Mouse (Mus musculus): ENCODE data around the gene Sqstm1. TPM values are rescaled to one million over a fixed set of nuclear protein-coding genes. Genes with fewer than 3 reads are reported as not detected.

Sqstm1 gene
- polyA plus RNA-seq, 1 experiment from 2014 or later, result 192 TPM

DNA sequence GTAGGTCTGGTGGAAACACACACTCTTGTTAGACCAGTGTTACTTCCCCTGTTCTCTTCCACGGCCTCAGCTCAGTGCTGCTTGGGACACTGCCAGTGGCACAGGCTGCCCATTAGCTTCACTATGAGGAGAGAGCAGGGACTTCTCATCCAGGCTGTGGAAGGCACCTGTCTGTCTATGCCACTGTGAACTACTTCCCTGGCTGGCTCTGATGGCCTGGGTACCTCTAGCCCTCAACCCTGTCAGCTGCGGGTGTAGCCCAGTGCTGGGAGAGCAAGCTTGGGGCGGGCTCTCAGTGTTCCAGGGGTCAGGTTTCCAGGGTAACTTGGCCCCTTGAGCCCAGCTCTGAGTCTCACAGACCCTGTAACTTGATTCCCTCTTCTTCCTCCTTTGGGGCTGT, 18.1 kb upstream of the Sqstm1 start:
- H3K9me3 ChIP-seq, result no peaks in the 10 kb centered on the region
- peaks cover 6% of the 10 kb centered on the region; the same call in 1 of the 2 replicates for H3K27me3 ChIP-seq
- H3K9ac ChIP-seq, result peak overlapping the region; percentile 0; the same call in 1 of the 2 replicates
- H3K4me3 ChIP-seq, result no peak overlapping the region
- peak overlapping the region; percentile 12; the same call in 1 of the 2 replicates for H3K27ac ChIP-seq
- H3K4me2 ChIP-seq (replicated peaks), result no peak overlapping the region
- no peak for ATAC-seq (ENCODE audit: insufficient number of reproducible peaks, insufficient read depth, low FRiP score, low TSS enrichment)
- WGBS, result 15% methylated on average over 3 of the region's 3 CpGs
- H3K4me1 ChIP-seq, result peaks cover 36% of the 10 kb centered on the region
- H3K36me3 ChIP-seq, result peaks cover 20% of the 10 kb centered on the region

GRCm38 (mm10) chr11:50227736-50228135, 17.1 kb upstream of the Sqstm1 start:
- no peak overlapping the region for H3K4me2 ChIP-seq (replicated peaks)
- H3K9ac ChIP-seq, result no peak overlapping the region
- peaks cover 37% of the 10 kb centered on the region for H3K4me1 ChIP-seq
- H3K36me3 ChIP-seq, result peaks cover 9% of the 10 kb centered on the region
- no peaks in the 10 kb centered on the region for H3K9me3 ChIP-seq
- H3K27me3 ChIP-seq, result peaks cover 6% of the 10 kb centered on the region; the same call in 1 of the 2 replicates
- H3K27ac ChIP-seq, result no peak overlapping the region
- 91% methylated on average over 4 of the region's 4 CpGs for WGBS
- no peak for ATAC-seq (ENCODE audit: insufficient number of reproducible peaks, insufficient read depth, low FRiP score, low TSS enrichment)
- H3K4me3 ChIP-seq, result no peak overlapping the region

GRCm38 (mm10) chr11:50227226-50227625, 16.6 kb upstream of the Sqstm1 start:
- Histone ChIP-seq H3K4me2 (replicated peaks) (peak overlapping the region; percentile 91; the same call in 1 of the 2 replicates), H3K9me3 (no peaks in the 10 kb centered on the region), H3K4me3 (no peak overlapping the region), H3K36me3 (peaks cover 4% of the 10 kb centered on the region), H3K27me3 (peaks cover 6% of the 10 kb centered on the region; the same call in 1 of the 2 replicates), H3K9ac (no peak overlapping the region), H3K4me1 (peaks cover 37% of the 10 kb centered on the region), H3K27ac (no peak overlapping the region)
- WGBS, result 72% methylated on average over 3 of the region's 3 CpGs
- ATAC-seq (ENCODE audit: insufficient number of reproducible peaks, insufficient read depth, low FRiP score, low TSS enrichment), result no peak

GRCm38 (mm10) chr11:50226406-50226805, 15.8 kb upstream of the Sqstm1 start:
- H3K4me1 ChIP-seq, result peaks cover 37% of the 10 kb centered on the region
- H3K4me3 ChIP-seq, result peak overlapping the region; percentile 94
- H3K27me3 ChIP-seq, result peaks cover 6% of the 10 kb centered on the region; the same call in 1 of the 2 replicates
- WGBS, result 43% methylated on average over 2 of the region's 2 CpGs
- H3K27ac ChIP-seq, result peak overlapping the region; percentile 30; the same call in 1 of the 2 replicates
- H3K4me2 ChIP-seq (replicated peaks), result peak overlapping the region; percentile 91
- no peaks in the 10 kb centered on the region for H3K36me3 ChIP-seq
- no peak for ATAC-seq (ENCODE audit: insufficient number of reproducible peaks, insufficient read depth, low FRiP score, low TSS enrichment)
- no peaks in the 10 kb centered on the region for H3K9me3 ChIP-seq
- H3K9ac ChIP-seq, result peak overlapping the region; percentile 97

GRCm38 (mm10) chr11:50225611-50226378, 15.2 kb upstream of the Sqstm1 start:
- ATAC-seq (ENCODE audit: insufficient number of reproducible peaks, insufficient read depth, low FRiP score, low TSS enrichment), result 0 out of 2 replicates have a peak, but pooled peaks have one; percentile 2
- Histone ChIP-seq H3K4me3 (peak overlapping the region; percentile 94), H3K27ac (peak overlapping the region; percentile 84), H3K36me3 (no peaks in the 10 kb centered on the region), H3K9me3 (no peaks in the 10 kb centered on the region), H3K4me2 (replicated peaks) (peak overlapping the region; percentile 91), H3K9ac (peak overlapping the region; percentile 97), H3K4me1 (peaks cover 34% of the 10 kb centered on the region), H3K27me3 (peaks cover 6% of the 10 kb centered on the region; the same call in 1 of the 2 replicates)
- 4% methylated on average over 34 of the region's 34 CpGs for WGBS

GRCm38 (mm10) chr11:50224671-50225530, 14.3 kb upstream of the Sqstm1 start:
- under 1% methylated on average over 70 of the region's 70 CpGs for WGBS
- Histone ChIP-seq H3K9me3 (no peaks in the 10 kb centered on the region), H3K36me3 (no peaks in the 10 kb centered on the region), H3K27ac (peak overlapping the region; percentile 84), H3K4me1 (peaks cover 31% of the 10 kb centered on the region), H3K4me2 (replicated peaks) (peak overlapping the region; percentile 91), H3K27me3 (no peaks in the 10 kb centered on the region), H3K4me3 (peak overlapping the region; percentile 94), H3K9ac (peak overlapping the region; percentile 97)
- peak; percentile 77 for ATAC-seq (ENCODE audit: insufficient number of reproducible peaks, insufficient read depth, low FRiP score, low TSS enrichment)

- no peak for ATAC-seq (ENCODE audit: insufficient number of reproducible peaks, insufficient read depth, low FRiP score, low TSS enrichment)
- 9% methylated on average over 17 of the region's 17 CpGs for WGBS
- Histone ChIP-seq H3K36me3 (no peaks in the 10 kb centered on the region), H3K9me3 (no peaks in the 10 kb centered on the region), H3K9ac (peak overlapping the region; percentile 97), H3K4me2 (replicated peaks) (peak overlapping the region; percentile 91), H3K27ac (peak overlapping the region; percentile 84), H3K4me1 (peaks cover 30% of the 10 kb centered on the region), H3K27me3 (no peaks in the 10 kb centered on the region), H3K4me3 (peak overlapping the region; percentile 94)
Observed at GRCm38 (mm10) chr11:50223783-50224662, 13.4 kb upstream of the Sqstm1 start.

- Histone ChIP-seq H3K27ac (no peak overlapping the region), H3K9ac (no peak overlapping the region), H3K27me3 (no peaks in the 10 kb centered on the region), H3K9me3 (no peaks in the 10 kb centered on the region), H3K36me3 (no peaks in the 10 kb centered on the region), H3K4me2 (replicated peaks) (no peak overlapping the region), H3K4me3 (no peak overlapping the region), H3K4me1 (peaks cover 22% of the 10 kb centered on the region; the same call in 1 of the 2 replicates)
- no peak for ATAC-seq (ENCODE audit: insufficient number of reproducible peaks, insufficient read depth, low FRiP score, low TSS enrichment)
- 53% methylated on average over 7 of the region's 7 CpGs for WGBS
Observed at GRCm38 (mm10) chr11:50222559-50223276, 12.1 kb upstream of the Sqstm1 start.

- 52% methylated on average over 2 of the region's 2 CpGs for WGBS
Observed at GRCm38 (mm10) chr11:50219833-50220232, 9.2 kb upstream of the Sqstm1 start.

GRCm38 (mm10) chr11:50217811-50218210, 7.2 kb upstream of the Sqstm1 start:
- WGBS, result 40% methylated on average over 4 of the region's 4 CpGs
- no peaks in the 10 kb centered on the region for H3K27me3 ChIP-seq

More at GRCm38 (mm10) chr11:50219833-50220232, 9.2 kb upstream of the Sqstm1 start:
- no peak overlapping the region for H3K27ac ChIP-seq
- no peaks in the 10 kb centered on the region for H3K9me3 ChIP-seq
- no peaks in the 10 kb centered on the region for H3K27me3 ChIP-seq
- peaks cover 24% of the 10 kb centered on the region for H3K4me1 ChIP-seq
- H3K9ac ChIP-seq, result no peak overlapping the region
- no peak overlapping the region for H3K4me3 ChIP-seq
- H3K36me3 ChIP-seq, result no peaks in the 10 kb centered on the region
- no peak for ATAC-seq (ENCODE audit: insufficient number of reproducible peaks, insufficient read depth, low FRiP score, low TSS enrichment)
- H3K4me2 ChIP-seq (replicated peaks), result no peak overlapping the region

More at GRCm38 (mm10) chr11:50217811-50218210, 7.2 kb upstream of the Sqstm1 start:
- no peak overlapping the region for H3K4me2 ChIP-seq (replicated peaks)
- H3K9ac ChIP-seq, result no peak overlapping the region
- H3K36me3 ChIP-seq, result no peaks in the 10 kb centered on the region
- H3K4me1 ChIP-seq, result peaks cover 17% of the 10 kb centered on the region
- no peak overlapping the region for H3K27ac ChIP-seq
- H3K4me3 ChIP-seq, result no peak overlapping the region
- ATAC-seq (ENCODE audit: insufficient number of reproducible peaks, insufficient read depth, low FRiP score, low TSS enrichment), result no peak
- H3K9me3 ChIP-seq, result no peaks in the 10 kb centered on the region
